Mouse (Mus musculus) cerebellum, adult 2 months (tissue): Measurements from ENCODE around the gene Msx2.

Source experiments
- CTCF ChIP-seq: fragments of 200-500 bp; IDR thresholded peaks from 2 replicates; pipeline ENCODE4 v1.5.1; 2011; ENCODE audit warnings: low read depth, mild to moderate bottlenecking, control low read depth, low read length, moderate library complexity, borderline replicate concordance; ENCODE audit not compliant: insufficient read depth
- POLR2A ChIP-seq: fragments of 200-500 bp; IDR thresholded peaks from 2 replicates; pipeline ENCODE4 v1.6.1; 2011; ENCODE audit warnings: low read length, control low read depth, borderline replicate concordance; ENCODE audit not compliant: insufficient read depth

- TF ChIP-seq POLR2A (no peak), CTCF (no peak)
These were observed 28.8 kb upstream of the Msx2 start for GRCm38 (mm10) chr13:53501561-53502253.
